Comparison of ENCODE assay signal across 12 mouse cellular contexts in the genomic region with DNA sequence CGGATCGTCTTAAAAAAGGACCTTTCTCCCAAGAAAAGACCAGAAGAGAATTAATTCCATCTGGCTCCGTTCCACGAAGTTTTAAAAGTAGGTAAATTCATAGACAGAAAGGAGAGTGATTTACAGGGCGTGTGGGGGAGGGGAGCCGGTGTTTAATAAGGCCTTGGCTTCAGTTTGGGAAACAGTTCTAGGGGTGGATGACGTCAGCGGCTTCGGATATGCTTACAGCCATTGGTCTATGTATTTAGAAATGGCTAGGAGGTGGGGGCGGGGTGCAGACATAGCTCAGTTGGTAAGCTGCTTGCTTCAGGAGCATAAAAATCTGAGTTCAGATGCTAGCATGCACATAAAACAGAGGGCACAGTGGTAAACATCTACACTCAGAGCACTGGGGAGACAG.
DNase-seq lines count a peak whose midpoint lies in the region; ATAC-seq lines count a peak whose summit lies in the region.
"Had no signal": no experiment of that assay in that cellular context is flagged by ENCODE, and none has a peak within 500 bp of the region (broad histone marks: within the 10 kb centered on the region; RNA-seq: fewer than 3 reads in every experiment).

No protein-coding gene starts in this region.

- H3K4me3 ChIP-seq in limb, embryonic 15.5 days = no peak overlapping the region
- H3K4me3 ChIP-seq: hindbrain, embryonic 10.5 days; neural tube, embryonic 12.5 days had no signal

- WGBS in limb, embryonic 15.5 days = 19% methylated on average over 10 of the region's 10 CpGs

- H3K4me2 ChIP-seq in limb, embryonic 15.5 days = no peak overlapping the region
- H3K4me2 ChIP-seq: midbrain, embryonic 11.5 days; neural tube, embryonic 12.5 days had no signal

- H3K36me3 ChIP-seq in limb, embryonic 15.5 days = no peaks in the 10 kb centered on the region
- H3K36me3 ChIP-seq: hindbrain, embryonic 10.5 days; neural tube, embryonic 12.5 days had no signal

- no peaks in the 10 kb centered on the region for H3K27me3 ChIP-seq in limb, embryonic 15.5 days
- H3K27me3 ChIP-seq: neural tube, embryonic 12.5 days had no signal

- H3K9me3 ChIP-seq in limb, embryonic 15.5 days = no peaks in the 10 kb centered on the region

- no peak overlapping the region for H3K9ac ChIP-seq in limb, embryonic 15.5 days
- H3K9ac ChIP-seq: neural tube, embryonic 12.5 days had no signal

- peak overlapping the region; percentile 82 for H3K27ac ChIP-seq in limb, embryonic 15.5 days
- H3K27ac ChIP-seq: hindbrain, embryonic 10.5 days; neural tube, embryonic 12.5 days had no signal

- ATAC-seq in limb, embryonic 15.5 days (ENCODE audit: insufficient number of reproducible peaks, low FRiP score, low TSS enrichment, low read depth) = no peak
- ATAC-seq: intestine, embryonic 16.5 days had no signal

- DNase-seq in heart, postnatal 4 days = peak; percentile 34
- DNase-seq in heart, adult 8-10 months (ENCODE audit: low spot score) = no peak
- DNase-seq in 3134 (ENCODE audit: extremely low read depth, insufficient read length, low spot score) = peak; percentile 42
- DNase-seq in brain, adult 2 months (ENCODE audit: low read depth, low spot score) = peak; percentile 59
- DNase-seq in neural tube, embryonic 10.5 days (ENCODE audit: extremely low spot score, low spot score) = no peak
- no peak for DNase-seq in adrenal gland, postnatal 14 days
- DNase-seq: layer of hippocampus, adult 9-11 months had no signal

- peaks cover 60% of the 10 kb centered on the region for H3K4me1 ChIP-seq in limb, embryonic 15.5 days

Comparison
In these comparisons a context has a peak if more than half of its experiments do, and no peak if none do; other contexts are left out.
1. DNase-seq: peak in heart, postnatal 4 days (single experiment), 3134 (single experiment) and brain, adult 2 months (single experiment); none in heart, adult 8-10 months (single experiment), neural tube, embryonic 10.5 days (single experiment) and adrenal gland, postnatal 14 days (single experiment).